Mouse (Mus musculus) layer of hippocampus, postnatal 25 days (tissue): ENCODE results near the gene Mrpl45. TPM values are rescaled to one million over a fixed set of nuclear protein-coding genes. Genes with fewer than 3 reads are reported as not detected.

Experiments
- DNase-seq, 2 experiments: peaks; one replicate each; pipeline ENCODE4 v3.0.0; 2022; ENCODE audit warnings: mixed read lengths in 2 of 2, low spot score in 1 of 2; ENCODE audit errors: extremely low spot score in 1 of 2
- total RNA-seq, 2 experiments: library from RNA; stranded (reverse); gene quantifications; 2 replicates each; pipeline ENCODE4 v1.2.3; 2021

The Mrpl45 gene
- total RNA-seq, 2 experiments from 2014 or later: 24.1 to 31.3 TPM

DNA sequence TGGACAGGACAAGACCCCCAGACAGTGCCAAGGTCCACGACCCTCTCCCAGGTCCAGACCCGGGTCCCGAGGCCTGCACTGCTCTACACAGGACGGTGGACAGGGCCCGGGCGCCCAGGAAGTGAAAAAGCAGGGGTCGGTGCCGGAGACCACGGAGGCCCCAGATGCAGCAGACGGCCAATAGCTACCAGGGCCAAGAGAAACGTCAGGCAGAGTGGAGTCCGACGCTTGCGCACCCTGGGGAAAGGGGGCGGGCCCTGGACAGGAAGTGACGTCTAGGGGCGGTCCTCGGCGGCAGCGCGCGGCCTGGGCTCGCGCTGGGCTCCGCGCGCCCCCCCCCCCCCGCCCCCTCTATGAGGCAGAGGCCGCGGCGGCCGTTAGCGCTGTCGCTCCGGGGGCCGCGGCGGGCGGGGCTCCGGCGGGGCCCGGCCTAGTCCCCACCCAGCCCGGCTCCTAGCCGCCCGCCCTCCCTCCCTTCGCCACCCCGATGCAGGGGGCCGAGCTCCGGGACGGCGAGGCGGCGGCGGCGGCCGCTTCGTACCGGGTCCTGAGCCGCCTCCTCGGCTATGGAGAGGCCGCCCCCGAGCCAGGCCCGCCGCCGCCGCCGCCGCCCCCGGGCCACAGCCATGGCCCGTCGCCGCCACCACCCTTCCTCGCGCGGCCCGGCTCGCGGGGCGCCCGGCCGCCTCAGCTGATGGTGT, 46.6 kb downstream of the Mrpl45 start, which contains the start of gene Socs7:
Socs7 (plus strand) TSS at position 604 of the 701 bp plus-strand sequence.
- peak; percentile 87 to 90 for DNase-seq

DNA sequence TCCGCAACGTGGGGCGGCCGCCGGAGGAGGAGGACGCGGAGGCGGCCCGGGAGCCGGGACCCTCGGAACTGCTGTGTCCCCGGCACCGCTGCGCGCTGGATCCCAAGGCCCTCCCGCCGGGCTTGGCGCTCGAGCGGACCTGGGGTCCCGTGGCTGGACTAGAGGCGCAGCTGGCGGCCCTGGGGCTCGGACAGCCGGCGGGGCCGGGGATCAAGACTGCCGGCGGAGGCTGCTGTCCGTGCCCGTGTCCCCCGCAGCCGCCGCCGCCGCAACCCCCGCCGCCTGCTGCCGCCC, 47.1 kb downstream of the Mrpl45 start:
- peak; percentile 20 to 34 for DNase-seq

DNA sequence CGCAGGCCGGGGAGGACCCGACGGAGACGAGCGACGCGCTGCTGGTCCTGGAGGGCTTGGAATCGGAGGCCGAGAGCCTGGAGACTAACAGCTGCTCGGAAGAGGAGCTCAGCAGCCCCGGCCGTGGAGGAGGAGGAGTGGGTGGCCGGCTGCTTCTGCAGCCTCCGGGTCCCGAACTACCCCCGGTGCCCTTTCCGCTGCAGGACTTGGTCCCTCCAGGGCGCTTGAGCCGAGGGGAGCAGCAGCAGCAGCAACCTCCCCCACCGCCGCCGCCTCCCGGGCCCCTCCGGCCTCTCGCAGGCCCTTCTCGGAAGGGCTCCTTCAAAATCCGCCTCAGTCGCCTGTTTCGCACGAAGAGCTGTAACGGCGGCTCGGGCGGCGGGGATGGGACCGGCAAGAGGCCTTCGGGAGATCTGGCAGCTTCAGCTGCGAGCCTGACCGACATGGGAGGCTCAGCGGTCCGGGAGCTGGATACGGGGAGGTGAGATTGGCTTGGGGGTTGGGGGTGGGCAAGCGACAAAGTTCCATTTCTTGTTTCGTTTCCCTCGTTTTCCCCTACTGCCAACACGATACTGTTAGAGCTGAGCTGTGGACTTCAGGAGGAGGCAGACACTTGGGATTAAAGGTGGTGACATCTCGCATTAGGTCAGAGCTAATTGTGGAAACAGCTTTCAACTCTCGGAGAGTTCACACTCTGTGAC, 47.6 kb downstream of the Mrpl45 start:
- peak in 1 of 2 experiments; percentile 24 for DNase-seq

DNA sequence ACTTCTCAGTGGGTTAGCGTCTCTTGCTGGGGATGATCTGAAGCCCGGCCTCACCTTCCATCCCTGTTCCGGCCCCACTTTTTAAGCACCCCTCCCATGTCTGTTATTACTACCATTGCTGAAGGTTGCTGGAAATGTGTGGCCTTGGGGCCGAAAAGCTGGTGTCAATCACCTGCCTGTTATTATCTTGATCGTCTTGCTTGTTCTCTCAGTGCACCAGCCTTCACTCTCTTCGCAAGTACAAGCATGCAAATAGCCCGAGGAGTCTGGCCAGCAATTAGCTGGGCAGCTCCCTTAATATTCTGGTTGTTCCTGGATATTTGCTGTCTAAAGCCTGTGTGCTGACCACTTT, 48.1 kb downstream of the Mrpl45 start:
- no peak for DNase-seq

DNA sequence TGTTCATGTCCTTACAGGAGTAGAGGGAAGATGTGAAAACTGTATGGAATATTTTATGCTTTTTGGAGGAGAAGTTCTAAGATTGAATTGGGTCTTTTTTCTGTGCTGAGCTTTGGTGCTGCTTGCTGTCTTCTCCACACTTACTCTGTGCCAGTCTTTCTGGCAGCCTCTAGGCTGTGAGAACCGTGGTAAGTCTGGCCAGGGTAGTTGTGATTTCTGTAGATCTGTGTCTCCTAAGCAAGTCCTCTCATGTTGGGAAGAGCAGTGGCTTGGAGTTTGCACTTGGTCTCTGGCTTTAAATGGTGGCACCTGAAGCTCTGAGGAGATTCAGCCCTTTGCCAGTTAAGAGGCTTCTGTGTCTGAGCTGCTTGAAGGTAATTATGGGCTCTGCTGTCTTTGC, 50.0 kb downstream of the Mrpl45 start:
- DNase-seq: no peak

DNA sequence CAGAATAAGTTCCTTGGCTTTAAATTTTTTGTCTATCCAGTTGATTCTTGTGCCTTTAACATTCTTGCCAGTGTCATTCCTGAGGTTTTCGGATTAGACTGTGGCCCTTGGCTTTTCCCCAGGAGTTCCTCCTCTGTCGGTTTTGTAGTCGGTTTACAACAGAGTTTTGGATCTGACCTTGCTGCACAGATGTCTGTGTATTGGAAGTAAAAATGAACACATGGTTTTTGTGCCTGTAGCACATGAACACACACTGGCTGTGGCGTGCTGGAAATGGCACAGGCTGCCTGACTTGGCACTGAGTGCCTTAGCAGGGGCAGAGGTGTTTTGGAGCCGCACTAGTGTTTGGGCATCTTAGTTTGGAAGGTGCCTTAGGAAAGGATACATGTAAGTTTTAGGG, 53.0 kb downstream of the Mrpl45 start:
- no peak for DNase-seq

DNA sequence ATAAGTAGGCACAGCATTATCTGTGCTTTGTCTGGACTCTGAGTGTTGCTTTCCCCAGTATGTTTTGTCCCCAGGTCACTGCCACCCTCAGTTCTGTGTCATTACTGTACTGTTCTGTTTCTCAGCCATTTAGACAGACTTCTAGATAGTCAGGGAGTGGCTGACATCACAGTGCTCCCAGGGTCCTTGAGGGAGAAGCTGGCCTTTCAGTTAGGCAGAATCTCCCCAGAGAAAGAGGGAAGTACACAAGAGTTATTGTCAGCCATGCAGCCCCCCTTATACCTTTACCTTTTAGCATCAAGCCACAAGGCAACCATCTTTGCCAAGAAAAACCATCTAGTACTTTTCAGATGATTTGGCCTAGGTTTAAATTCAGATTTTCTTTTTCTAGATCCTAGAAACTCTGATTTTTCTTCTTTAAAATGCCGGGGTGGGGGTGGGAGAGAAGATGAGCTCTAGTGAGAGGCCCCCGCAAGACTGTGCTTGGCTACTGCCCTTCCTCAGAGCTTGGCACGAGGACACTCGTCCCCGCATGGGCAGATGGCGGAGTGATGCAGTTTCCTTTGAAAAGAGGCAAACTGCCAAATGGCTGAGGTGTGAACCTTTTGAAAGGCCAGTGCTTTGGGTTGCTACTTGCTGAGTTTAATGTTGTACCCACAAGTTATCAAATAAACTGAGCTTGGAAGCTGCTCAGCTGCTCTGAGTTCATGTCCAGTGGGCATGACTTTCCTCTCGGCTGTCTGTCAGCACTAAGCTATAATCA, 55.0 kb downstream of the Mrpl45 start:
- no peak for DNase-seq

DNA sequence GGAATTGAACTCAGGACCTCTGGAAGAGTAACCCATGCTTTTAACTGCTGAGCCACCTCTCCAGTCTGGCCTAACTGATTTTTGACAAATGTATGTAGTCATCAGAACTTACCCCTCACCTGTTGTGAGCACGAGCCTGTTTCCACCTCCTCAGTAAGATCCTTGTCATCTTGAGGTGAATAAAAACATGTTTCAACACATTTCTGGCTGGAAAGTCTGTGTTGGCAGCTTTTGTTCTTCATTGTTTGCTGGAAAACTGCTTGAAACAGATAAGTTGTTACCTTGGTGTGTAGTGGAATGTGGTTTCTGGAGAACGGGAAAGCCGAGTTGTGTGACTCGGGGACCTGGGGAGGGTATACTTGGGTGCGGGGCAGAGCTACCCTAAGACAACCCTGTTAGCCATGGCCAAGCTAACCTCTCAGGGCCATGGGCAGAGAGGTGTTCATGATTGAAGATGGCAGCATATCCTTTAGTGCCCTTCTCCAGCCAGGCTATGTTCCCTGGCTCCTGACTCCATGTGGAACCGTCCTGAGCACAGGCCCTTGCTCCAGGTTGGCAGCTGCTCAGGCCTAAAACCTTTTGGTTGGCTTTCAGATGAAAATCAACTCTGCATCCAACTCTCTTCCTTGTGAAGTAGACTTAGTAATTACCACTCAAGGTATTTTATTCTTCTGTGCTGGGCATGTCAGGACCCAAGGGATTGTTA, 56.8 kb downstream of the Mrpl45 start:
- DNase-seq: no peak

DNA sequence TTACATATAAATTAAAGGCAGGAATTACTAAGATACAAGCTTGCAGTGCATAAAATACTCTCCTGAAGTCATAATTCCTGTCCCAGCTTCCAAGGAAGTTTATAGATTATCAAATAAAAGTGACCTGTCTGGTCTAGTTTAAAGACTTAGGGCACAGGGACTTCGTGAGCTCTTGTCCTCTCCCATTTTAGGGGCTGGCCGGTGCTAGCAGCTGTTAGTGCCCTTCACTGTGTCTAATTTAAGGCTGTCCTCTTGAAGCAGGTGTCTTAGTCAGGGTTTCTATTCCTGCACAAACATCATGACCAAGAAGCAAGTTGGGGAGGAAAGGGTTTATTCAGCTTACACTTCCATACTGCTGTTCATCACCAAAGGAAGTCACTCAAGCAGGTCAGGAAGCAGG, 57.9 kb downstream of the Mrpl45 start:
- no peak for DNase-seq

Other genes starting within 250 kb of the Mrpl45 start
- under 1 TPM in 1 of 2 experiments, not detected in 1; 0.10 TPM for gene Tbx21, start 200.4 kb upstream of the Mrpl45 start, total RNA-seq
- gene Tbkbp1, start 164.2 kb upstream of the Mrpl45 start, total RNA-seq: 10 to 100 TPM; 75.8 to 82.0 TPM
- 100 to 1,000 TPM; 123 to 130 TPM for gene Kpnb1, start 127.8 kb upstream of the Mrpl45 start, total RNA-seq
- gene Npepps, start 35.1 kb upstream of the Mrpl45 start, total RNA-seq: 100 to 1,000 TPM; 130 to 144 TPM
- gene Gpr179, start 36.4 kb downstream of the Mrpl45 start, total RNA-seq: under 1 TPM; 0.15 to 0.16 TPM
- 10 to 100 TPM; 79.6 to 80.0 TPM for gene Socs7, start 46.8 kb downstream of the Mrpl45 start, total RNA-seq
- 10 to 100 TPM; 71.4 to 73.5 TPM for gene Arhgap23, start 99.8 kb downstream of the Mrpl45 start, total RNA-seq
- gene 4933428G20Rik, start 184.6 kb downstream of the Mrpl45 start, total RNA-seq: under 1 TPM in 1 of 2 experiments, not detected in 1; 0.20 TPM